ENCODE assay signal across 11 mouse cellular contexts in genomic region chr6:60985919-60986318, GRCm38 (mm10).
DNase-seq lines count a peak whose midpoint lies in the region; ATAC-seq lines count a peak whose summit lies in the region.
"Had no signal": no experiment of that assay in that cellular context is flagged by ENCODE, and none has a peak within 500 bp of the region (broad histone marks: within the 10 kb centered on the region; RNA-seq: fewer than 3 reads in every experiment).

No protein-coding gene starts in this region.

- no peak overlapping the region for H3K4me3 ChIP-seq in hindbrain, embryonic 14.5 days (replicated peaks; ENCODE audit: low read length)
- no peak overlapping the region for H3K4me3 ChIP-seq in hindbrain, embryonic 16.5 days (ENCODE audit: low read length)

- no peak overlapping the region for H3K9ac ChIP-seq in hindbrain, embryonic 14.5 days
- H3K9ac ChIP-seq in hindbrain, embryonic 16.5 days (ENCODE audit: low read depth, low read length), result no peak overlapping the region

- no peaks in the 10 kb centered on the region for H3K4me1 ChIP-seq in hindbrain, embryonic 14.5 days (replicated peaks; ENCODE audit: control insufficient read depth, insufficient read depth, low read length)
- no peaks in the 10 kb centered on the region for H3K4me1 ChIP-seq in hindbrain, embryonic 16.5 days (ENCODE audit: control insufficient read depth, insufficient read depth, low read depth, low read length)

- 44% methylated on average over 2 of the region's 2 CpGs for WGBS in hindbrain, embryonic 14.5 days
- WGBS in hindbrain, embryonic 16.5 days, result 40% methylated on average over 2 of the region's 2 CpGs

- H3K36me3 ChIP-seq in hindbrain, embryonic 14.5 days (replicated peaks; ENCODE audit: control insufficient read depth, insufficient read depth), result no peaks in the 10 kb centered on the region
- no peaks in the 10 kb centered on the region for H3K36me3 ChIP-seq in hindbrain, embryonic 16.5 days (ENCODE audit: control insufficient read depth, insufficient read depth, low read length)

- no peaks in the 10 kb centered on the region for H3K9me3 ChIP-seq in hindbrain, embryonic 14.5 days (ENCODE audit: control insufficient read depth, low read length)
- no peaks in the 10 kb centered on the region for H3K9me3 ChIP-seq in hindbrain, embryonic 16.5 days (ENCODE audit: control insufficient read depth, low read length)

- H3K4me2 ChIP-seq in hindbrain, embryonic 14.5 days (replicated peaks), result no peak overlapping the region
- no peak overlapping the region for H3K4me2 ChIP-seq in hindbrain, embryonic 16.5 days (ENCODE audit: low read length)

- ATAC-seq in hindbrain, embryonic 14.5 days (ENCODE audit: low FRiP score), result no peak
- ATAC-seq in hindbrain, embryonic 16.5 days, result no peak
- peak; percentile 56; the same call in 1 of the 2 replicates for ATAC-seq in common myeloid progenitor, adult 5-6 weeks (replicated peaks; ENCODE audit: low read depth, poor library complexity, severe bottlenecking)
- ATAC-seq: activated CD4-positive, CD25-positive, alpha-beta regulatory T cell, adult 4 months had no signal

- H3K27me3 ChIP-seq in hindbrain, embryonic 14.5 days (ENCODE audit: control insufficient read depth, insufficient read depth, low read length), result no peaks in the 10 kb centered on the region
- no peaks in the 10 kb centered on the region for H3K27me3 ChIP-seq in hindbrain, embryonic 16.5 days (replicated peaks; ENCODE audit: control insufficient read depth, insufficient read depth, low read length)

- peak; percentile 78 for DNase-seq in hindbrain, embryonic 14.5 days (ENCODE audit: low spot score)
- DNase-seq in thymus, postnatal 0 days (ENCODE audit: low spot score), result peak; percentile 14
- DNase-seq in thymus, postnatal 4 days, result no peak
- no peak for DNase-seq in urinary bladder, postnatal 14 days (ENCODE audit: low spot score)
- DNase-seq in spleen, adult 18-20 months, result no peak
- DNase-seq in layer of hippocampus, postnatal 36 days, result no peak
- DNase-seq: cerebellum, postnatal 36 days; heart, postnatal 4 days had no signal

- no peak overlapping the region for H3K27ac ChIP-seq in hindbrain, embryonic 14.5 days
- no peak overlapping the region for H3K27ac ChIP-seq in hindbrain, embryonic 16.5 days (ENCODE audit: low read depth, low read length)

Comparison
In these comparisons a context has a peak if more than half of its experiments do, and no peak if none do; other contexts are left out.
1. DNase-seq: peak in hindbrain, embryonic 14.5 days (single experiment) and thymus, postnatal 0 days (single experiment); none in thymus, postnatal 4 days (single experiment), urinary bladder, postnatal 14 days (single experiment), spleen, adult 18-20 months (0 of 2) and layer of hippocampus, postnatal 36 days (0 of 2).